Mouse (Mus musculus) lung, embryonic 14.5 days (tissue): ENCODE data around the gene Zfp248. TPM values are rescaled to one million over a fixed set of nuclear protein-coding genes. Genes with fewer than 3 reads are reported as not detected.

Experiments used
- ATAC-seq: fragments of 200-750 bp; cut with Nextera tagmentation; 2 replicates; pipeline ENCODE4 v1.8.0; 2017; ENCODE audit warnings: mild to moderate bottlenecking, moderate TSS enrichment, moderate library complexity; ENCODE audit not compliant: insufficient read depth
- DNase-seq: peaks from one replicate; pipeline ENCODE4 v3.0.0-alpha.2; 2015
- H3K27ac ChIP-seq: fragments of 300-500 bp; sonication (generic); 2 replicates; pipeline ENCODE4 v1.5.1; 2014; ENCODE audit warnings: low read depth, mild to moderate bottlenecking, moderate library complexity
- H3K27me3 ChIP-seq: fragments of 300-500 bp; sonication (generic); 2 replicates; pipeline ENCODE4 v1.6.1; 2014; ENCODE audit warnings: low read length, control low read depth; ENCODE audit not compliant: insufficient read depth
- H3K36me3 ChIP-seq: fragments of 300-500 bp; sonication (generic); 2 replicates; pipeline ENCODE4 v1.6.1; 2014; ENCODE audit warnings: control low read depth; ENCODE audit not compliant: insufficient read depth
- H3K4me1 ChIP-seq: fragments of 300-500 bp; sonication (generic); 2 replicates; pipeline ENCODE4 v1.6.1; 2014; ENCODE audit warnings: antibody characterized with exemption, control low read depth; ENCODE audit not compliant: insufficient read depth
- H3K4me2 ChIP-seq: fragments of 300-500 bp; sonication (generic); 2 replicates; pipeline ENCODE4 v1.6.1; 2014; ENCODE audit warnings: mild to moderate bottlenecking
- H3K4me3 ChIP-seq: fragments of 300-500 bp; sonication (generic); 2 replicates; pipeline ENCODE4 v1.5.1; 2014; ENCODE audit warnings: low read depth, low read length
- H3K9ac ChIP-seq: fragments of 300-500 bp; sonication (generic); 2 replicates; pipeline ENCODE4 v1.6.1; 2014
- H3K9me3 ChIP-seq: fragments of 300-500 bp; sonication (generic); 2 replicates; pipeline ENCODE4 v1.6.1; 2016; ENCODE audit warnings: low read depth, low read length, control low read depth
- CTCF ChIP-seq: IDR thresholded peaks from 2 replicates; pipeline ENCODE4 v1.5.1; 2016; ENCODE audit warnings: antibody characterized with exemption, low read depth
- WGBS: fragments of 180-500 bp; shearing (Covaris S2); extraction: QIAGEN DNeasy Blood & Tissue Kit; methylation state at CpG from one replicate; pipeline ENCODE4 v1.1.7; 2014; 5-methylcytosine and 5-hydroxymethylcytosine counted together
- polyA plus RNA-seq: library from polyadenylated mRNA; unstranded; fragments of >200 nt; fragmentation: Nextera tagmentation; extraction: Ambion mirVana; gene quantifications from 2 replicates; pipeline ENCODE4 v1.2.1, GENCODE M21; 2014

Zfp248 gene
- polyA plus RNA-seq, 1 experiment from 2014 or later: 8.2 TPM

- no peak for ATAC-seq
- WGBS: 98% methylated on average over 1 of the region's 1 CpGs
- H3K4me1 ChIP-seq: no peaks in the 10 kb centered on the region; the same call in 1 of the 2 replicates
- H3K36me3 ChIP-seq: peaks cover 9% of the 10 kb centered on the region
- TF ChIP-seq CTCF: no peak
- H3K4me3 ChIP-seq: no peak overlapping the region
- H3K4me2 ChIP-seq: no peak overlapping the region
- no peak for DNase-seq
- H3K9me3 ChIP-seq: no peaks in the 10 kb centered on the region
- no peak overlapping the region for H3K9ac ChIP-seq
- H3K27ac ChIP-seq: no peak overlapping the region
- no peaks in the 10 kb centered on the region for H3K27me3 ChIP-seq
Measured at GRCm38 (mm10) chr6:118457726-118458125, 2.4 kb upstream of the Zfp248 start.

GRCm38 (mm10) chr6:118454452-118454851 lies 876 bp downstream of the Zfp248 start:
- peak overlapping the region; percentile 83 for H3K9ac ChIP-seq
- H3K4me2 ChIP-seq: peak overlapping the region; percentile 67
- H3K9me3 ChIP-seq: no peaks in the 10 kb centered on the region
- WGBS: 24% methylated on average over 8 of the region's 8 CpGs
- H3K27me3 ChIP-seq: no peaks in the 10 kb centered on the region
- H3K36me3 ChIP-seq: peaks cover 12% of the 10 kb centered on the region; the same call in 1 of the 2 replicates
- no peak overlapping the region for H3K27ac ChIP-seq
- no peak for TF ChIP-seq CTCF
- DNase-seq (peak; percentile 17), ATAC-seq (peak; percentile 8; the same call in 1 of the 2 replicates)
- peak overlapping the region; percentile 75 for H3K4me3 ChIP-seq
- H3K4me1 ChIP-seq: no peaks in the 10 kb centered on the region; the same call in 1 of the 2 replicates

DNA sequence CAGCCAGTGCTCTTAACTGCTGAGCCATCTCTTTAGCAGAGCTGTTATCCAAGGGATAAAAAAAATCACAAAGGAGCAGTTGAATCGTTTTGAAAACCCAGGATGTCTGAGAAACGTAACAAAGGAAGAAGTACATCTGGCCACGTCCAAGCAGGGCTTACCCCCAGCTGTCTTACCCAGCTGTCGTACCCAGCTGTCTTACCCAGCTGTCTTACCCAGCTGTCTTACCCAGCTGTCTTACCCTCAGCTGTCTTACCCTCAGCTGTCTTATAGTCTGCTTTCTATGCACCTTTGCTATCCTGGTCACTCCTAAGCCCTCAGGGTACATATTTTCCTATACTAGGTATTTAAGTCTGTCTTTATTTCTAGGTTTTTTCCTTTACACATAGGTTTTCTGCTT lies 23.8 kb downstream of the Zfp248 start:
- Histone ChIP-seq H3K4me1 (no peaks in the 10 kb centered on the region), H3K27ac (no peak overlapping the region), H3K4me3 (no peak overlapping the region), H3K4me2 (no peak overlapping the region), H3K9me3 (no peaks in the 10 kb centered on the region), H3K9ac (no peak overlapping the region), H3K36me3 (peaks cover 41% of the 10 kb centered on the region), H3K27me3 (no peaks in the 10 kb centered on the region)
- TF ChIP-seq CTCF: no peak
- WGBS: 72% methylated on average over 4 of the region's 4 CpGs
- ATAC-seq (no peak), DNase-seq (no peak)

DNA sequence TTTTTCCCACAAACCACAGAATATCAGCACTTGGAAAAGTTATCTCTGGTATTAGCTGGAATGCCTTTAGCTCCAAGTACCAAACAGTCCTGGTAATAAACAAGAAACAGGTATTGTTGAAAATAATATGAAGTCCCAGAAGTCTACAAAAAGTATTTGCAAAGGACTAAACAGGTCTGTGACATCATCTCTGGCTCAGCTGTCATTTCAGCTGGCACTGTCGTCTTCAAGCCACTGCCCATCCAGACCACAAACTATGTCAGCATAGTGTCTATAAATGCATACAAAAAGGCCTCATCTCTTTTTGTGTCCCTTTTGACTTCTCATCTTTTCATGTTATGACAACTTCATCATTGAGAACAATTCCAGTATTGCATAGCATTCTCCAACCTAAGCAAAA lies 28.7 kb downstream of the Zfp248 start:
- Histone ChIP-seq H3K27ac (no peak overlapping the region), H3K4me2 (no peak overlapping the region), H3K27me3 (no peaks in the 10 kb centered on the region), H3K9me3 (no peaks in the 10 kb centered on the region), H3K4me3 (no peak overlapping the region), H3K9ac (no peak overlapping the region), H3K36me3 (peaks cover 35% of the 10 kb centered on the region), H3K4me1 (no peaks in the 10 kb centered on the region)
- 89% methylated on average over 1 of the region's 1 CpGs for WGBS
- DNase-seq (no peak), ATAC-seq (no peak)
- no peak for TF ChIP-seq CTCF

DNA sequence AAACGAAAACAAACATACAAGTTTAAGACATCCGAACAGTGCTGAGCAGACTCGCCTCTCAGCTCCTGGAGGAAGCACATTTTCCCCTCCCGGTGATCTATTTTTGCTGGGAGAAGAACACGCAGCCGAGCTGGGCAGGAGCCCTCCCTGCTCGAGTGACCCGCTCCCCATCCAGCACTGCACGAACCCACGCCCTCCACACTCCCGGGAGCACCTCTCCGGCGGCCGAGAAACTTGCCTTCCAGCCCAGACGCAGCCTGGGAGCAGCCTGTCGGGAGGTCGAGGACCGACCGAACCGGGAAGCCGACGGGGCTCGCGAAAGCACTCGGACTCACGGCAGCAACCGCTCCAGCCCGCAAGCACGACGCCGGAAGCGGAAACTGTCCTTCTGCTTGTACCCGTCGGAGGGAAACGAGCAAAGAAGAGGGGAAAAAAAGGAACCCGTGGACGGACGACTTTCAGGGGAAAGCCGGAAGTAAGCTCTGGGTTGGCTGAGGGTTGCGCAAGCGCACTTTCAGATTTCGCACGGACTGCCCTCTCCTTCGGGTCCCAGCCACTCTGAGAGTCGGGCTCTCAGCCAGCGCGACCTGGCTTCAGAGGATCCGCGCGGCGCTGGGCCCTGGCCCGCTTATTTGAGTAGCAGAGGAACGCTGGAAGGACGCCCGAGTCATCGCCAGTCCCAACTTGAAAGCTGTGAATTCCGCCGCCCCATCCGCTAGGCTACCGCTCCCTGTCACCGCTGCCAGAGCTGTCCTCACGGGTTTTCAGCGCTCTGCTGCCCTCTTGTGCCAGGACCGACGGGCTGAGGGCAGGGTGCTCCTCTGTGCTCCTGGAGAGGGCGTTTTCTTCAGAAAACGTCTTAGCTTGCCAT lies 36.0 kb downstream of the Zfp248 start, which contains the start of gene Bms1:
Gene Bms1, minus strand, starts transcription at position 425 of the 871 bp plus-strand sequence.
- peak within 1 kb of the TSS; percentile 84 for H3K9ac ChIP-seq
- H3K27ac ChIP-seq: peak within 1 kb of the TSS; percentile 89
- H3K27me3 ChIP-seq: no peaks in the 10 kb centered on the region
- ATAC-seq (peak; percentile 97), DNase-seq (peak; percentile 99)
- H3K36me3 ChIP-seq: peaks cover 31% of the 10 kb centered on the region
- WGBS: under 1% methylated on average over 67 of the region's 67 CpGs
- H3K4me2 ChIP-seq: peak within 1 kb of the TSS; percentile 73
- no peaks in the 10 kb centered on the region for H3K4me1 ChIP-seq
- TF ChIP-seq CTCF: peak; percentile 95
- peak within 1 kb of the TSS; percentile 88 for H3K4me3 ChIP-seq
- H3K9me3 ChIP-seq: no peaks in the 10 kb centered on the region

DNA sequence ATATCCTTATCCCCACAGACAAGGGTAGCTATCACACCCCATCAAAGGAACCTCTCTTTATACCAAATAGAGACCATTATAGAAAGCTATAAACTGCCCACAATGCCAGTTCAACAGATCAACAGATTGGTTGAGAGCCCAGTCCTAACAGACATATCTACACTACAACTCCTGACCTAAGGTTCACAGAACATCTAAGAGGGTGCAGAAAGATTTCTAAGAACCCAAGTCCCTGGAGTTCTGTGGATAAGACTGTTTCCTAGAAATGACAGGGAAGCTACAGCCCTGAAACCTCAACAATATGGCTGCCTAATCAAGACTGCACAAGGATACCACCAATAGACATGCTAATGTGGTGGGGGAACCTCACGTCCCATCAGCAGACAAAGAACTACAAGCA lies 44.9 kb downstream of the Zfp248 start:
- Histone ChIP-seq H3K27ac (no peak overlapping the region), H3K4me2 (no peak overlapping the region), H3K27me3 (no peaks in the 10 kb centered on the region), H3K9ac (no peak overlapping the region), H3K9me3 (no peaks in the 10 kb centered on the region), H3K4me3 (no peak overlapping the region), H3K36me3 (peaks cover 83% of the 10 kb centered on the region), H3K4me1 (no peaks in the 10 kb centered on the region)
- ATAC-seq (no peak), DNase-seq (no peak)
- TF ChIP-seq CTCF: no peak
- 89% methylated on average over 1 of the region's 1 CpGs for WGBS

DNA sequence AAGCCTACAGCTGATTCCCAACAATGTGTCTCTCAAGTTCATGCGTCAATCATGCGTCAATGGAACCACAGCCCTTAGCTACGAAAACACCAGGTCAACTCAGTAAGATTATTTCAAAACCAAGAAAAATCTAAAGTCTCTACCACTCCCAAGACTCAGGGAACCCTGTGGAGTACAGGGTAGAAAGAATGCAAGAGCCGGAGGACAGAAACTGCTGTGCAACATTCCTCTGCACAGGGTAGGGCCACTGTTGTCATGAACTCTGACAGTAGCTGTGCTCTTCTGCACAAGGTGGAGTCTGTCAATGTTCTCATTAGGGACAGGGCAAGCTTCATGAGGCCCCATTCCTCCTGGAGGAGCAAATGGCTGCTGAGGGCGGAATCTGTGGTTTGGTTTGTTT lies 46.8 kb downstream of the Zfp248 start:
- no peak overlapping the region for H3K4me2 ChIP-seq
- DNase-seq (no peak), ATAC-seq (no peak)
- no peaks in the 10 kb centered on the region for H3K4me1 ChIP-seq
- no peak overlapping the region for H3K9ac ChIP-seq
- H3K9me3 ChIP-seq: no peaks in the 10 kb centered on the region
- no peak overlapping the region for H3K27ac ChIP-seq
- H3K4me3 ChIP-seq: no peak overlapping the region
- H3K27me3 ChIP-seq: no peaks in the 10 kb centered on the region
- no peak for TF ChIP-seq CTCF
- WGBS: 85% methylated on average over 5 of the region's 5 CpGs
- H3K36me3 ChIP-seq: peaks cover 86% of the 10 kb centered on the region
